Comparison of ENCODE assay signal across 10 mouse cellular contexts in the genomic region with DNA sequence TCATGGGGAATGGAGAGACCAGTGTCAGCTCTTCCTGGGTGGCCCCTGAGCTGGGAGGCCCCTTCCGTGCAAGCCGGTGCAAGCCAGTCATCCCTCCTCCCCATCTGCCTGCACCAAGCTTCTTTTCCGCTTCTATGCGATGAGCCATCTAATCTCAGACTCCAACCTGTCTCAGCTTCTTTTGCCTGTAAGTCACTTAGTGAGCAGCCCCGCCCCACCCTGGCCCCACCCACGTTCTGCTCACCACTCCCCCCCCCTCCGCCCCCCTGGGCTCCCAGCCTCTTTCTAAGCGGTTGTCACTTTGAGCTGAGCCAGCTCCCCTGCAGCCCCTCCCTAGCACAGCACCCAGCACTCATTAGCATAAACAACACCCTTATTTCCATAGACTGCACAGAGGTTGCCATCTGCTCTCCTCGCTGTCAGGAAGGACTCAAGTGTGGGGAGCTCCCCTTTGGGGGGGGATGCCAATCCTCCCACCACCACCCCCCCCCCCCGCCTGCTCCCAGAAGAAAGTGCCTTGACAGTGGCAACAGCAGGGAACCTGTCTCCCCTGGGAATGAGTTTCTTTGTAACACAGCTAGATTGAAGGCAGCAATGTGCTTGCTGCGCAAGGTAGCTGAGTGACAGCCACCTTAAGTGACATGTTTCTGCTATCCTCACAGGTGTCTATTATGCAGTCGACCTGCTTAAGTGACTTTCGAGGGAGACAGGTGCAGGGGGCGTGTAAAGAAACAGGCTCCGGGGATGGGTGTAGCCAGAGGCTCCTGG.
A peak's percentile ranks its signal among the peaks of the same experiment; 100 is the strongest.
DNase-seq lines count a peak whose midpoint lies in the region; ATAC-seq lines count a peak whose summit lies in the region.
"Had no signal": no experiment of that assay in that cellular context is flagged by ENCODE, and none has a peak within 500 bp of the region (broad histone marks: within the 10 kb centered on the region; RNA-seq: fewer than 3 reads in every experiment).

No protein-coding gene starts in this region.

- 11% methylated on average over 15 of the region's 15 CpGs for WGBS in kidney, embryonic 15.5 days
- 9% methylated on average over 15 of the region's 15 CpGs for WGBS in embryonic facial prominence, embryonic 11.5 days
- WGBS in heart, embryonic 10.5 days, result 9% methylated on average over 15 of the region's 15 CpGs

- H3K36me3 ChIP-seq in kidney, embryonic 15.5 days, result no peaks in the 10 kb centered on the region
- no peaks in the 10 kb centered on the region for H3K36me3 ChIP-seq in embryonic facial prominence, embryonic 11.5 days (replicated peaks; ENCODE audit: control insufficient read depth, insufficient read depth, low read depth, low read length)
- no peaks in the 10 kb centered on the region for H3K36me3 ChIP-seq in heart, embryonic 10.5 days

- H3K4me2 ChIP-seq in kidney, embryonic 15.5 days, result no peak overlapping the region
- H3K4me2 ChIP-seq in embryonic facial prominence, embryonic 11.5 days (ENCODE audit: low read depth, low read length), result no peak overlapping the region

- ATAC-seq in kidney, embryonic 15.5 days (replicated peaks; ENCODE audit: low FRiP score), result peak; percentile 71; the same call in 1 of the 2 replicates
- 0 out of 2 replicates have a peak, but pooled peaks have one; percentile 46 for ATAC-seq in embryonic facial prominence, embryonic 11.5 days (replicated peaks; ENCODE audit: insufficient number of reproducible peaks, low FRiP score, low TSS enrichment, low read depth)
- ATAC-seq in inflammation-experienced regulatory T-cells, adult 6 months, result no peak

- no peak overlapping the region for H3K4me3 ChIP-seq in kidney, embryonic 15.5 days (replicated peaks)
- H3K4me3 ChIP-seq in embryonic facial prominence, embryonic 11.5 days (ENCODE audit: low read depth, low read length), result no peak overlapping the region
- H3K4me3 ChIP-seq in heart, embryonic 10.5 days, result no peak overlapping the region

- H3K9ac ChIP-seq in kidney, embryonic 15.5 days, result no peak overlapping the region
- H3K9ac ChIP-seq in embryonic facial prominence, embryonic 11.5 days (replicated peaks; ENCODE audit: low read length), result no peak overlapping the region

- peaks cover 13% of the 10 kb centered on the region for H3K4me1 ChIP-seq in kidney, embryonic 15.5 days
- H3K4me1 ChIP-seq in embryonic facial prominence, embryonic 11.5 days (ENCODE audit: control insufficient read depth, insufficient read depth, low read length), result no peaks in the 10 kb centered on the region
- H3K4me1 ChIP-seq in heart, embryonic 10.5 days, result peaks cover 22% of the 10 kb centered on the region

- DNase-seq in kidney, postnatal 36 days, result no peak
- peak; percentile 24 for DNase-seq in embryonic facial prominence, embryonic 11.5 days (ENCODE audit: low spot score)
- DNase-seq in left cerebral cortex, adult 18-20 months (ENCODE audit: low spot score in 2 of 2), result peak; percentile 35 to 67
- peak; percentile 58 to 65 for DNase-seq in right cerebral cortex, adult 2 months (ENCODE audit: low spot score in 2 of 2)
- no peak for DNase-seq in spleen, postnatal 36 days (ENCODE audit: low spot score in 2 of 2)
- no peak for DNase-seq in heart, embryonic 10.5 days (ENCODE audit: low spot score)
- DNase-seq: heart, postnatal 36 days had no signal

- H3K9me3 ChIP-seq in kidney, embryonic 15.5 days (replicated peaks), result peaks cover 6% of the 10 kb centered on the region; the same call in 1 of the 2 replicates
- no peaks in the 10 kb centered on the region; the same call in 1 of the 2 replicates for H3K9me3 ChIP-seq in embryonic facial prominence, embryonic 11.5 days (replicated peaks; ENCODE audit: control insufficient read depth, low read length)
- 0 out of 2 replicates have a peak, but pooled peaks cover 2% of the 10 kb centered on the region for H3K9me3 ChIP-seq in heart, embryonic 10.5 days

- H3K27me3 ChIP-seq in kidney, embryonic 15.5 days, result peaks cover 88% of the 10 kb centered on the region
- H3K27me3 ChIP-seq in embryonic facial prominence, embryonic 11.5 days (ENCODE audit: control insufficient read depth, insufficient read depth, low read length), result 0 out of 2 replicates have a peak, but pooled peaks cover 3% of the 10 kb centered on the region
- H3K27me3 ChIP-seq in heart, embryonic 10.5 days (ENCODE audit: insufficient read depth, poor library complexity, severe bottlenecking), result peaks cover 42% of the 10 kb centered on the region
- H3K27me3 ChIP-seq: CH12.LX had no signal

- no peak overlapping the region for H3K27ac ChIP-seq in kidney, embryonic 15.5 days
- no peak overlapping the region for H3K27ac ChIP-seq in embryonic facial prominence, embryonic 11.5 days (replicated peaks; ENCODE audit: low read depth, low read length)
- no peak overlapping the region for H3K27ac ChIP-seq in heart, embryonic 10.5 days

Comparison
In these comparisons a context has a peak if more than half of its experiments do, and no peak if none do; other contexts are left out.
1. DNase-seq: peak in embryonic facial prominence, embryonic 11.5 days (single experiment), left cerebral cortex, adult 18-20 months (2 of 2) and right cerebral cortex, adult 2 months (2 of 2); none in kidney, postnatal 36 days (0 of 2), spleen, postnatal 36 days (0 of 2) and heart, embryonic 10.5 days (single experiment).